Mouse (Mus musculus): ENCODE measurements around the gene Mpp5. TPM values are rescaled to one million over a fixed set of nuclear protein-coding genes. Genes with fewer than 3 reads are reported as not detected.

The Mpp5 gene
- polyA plus RNA-seq, 1 experiment: not detected

DNA sequence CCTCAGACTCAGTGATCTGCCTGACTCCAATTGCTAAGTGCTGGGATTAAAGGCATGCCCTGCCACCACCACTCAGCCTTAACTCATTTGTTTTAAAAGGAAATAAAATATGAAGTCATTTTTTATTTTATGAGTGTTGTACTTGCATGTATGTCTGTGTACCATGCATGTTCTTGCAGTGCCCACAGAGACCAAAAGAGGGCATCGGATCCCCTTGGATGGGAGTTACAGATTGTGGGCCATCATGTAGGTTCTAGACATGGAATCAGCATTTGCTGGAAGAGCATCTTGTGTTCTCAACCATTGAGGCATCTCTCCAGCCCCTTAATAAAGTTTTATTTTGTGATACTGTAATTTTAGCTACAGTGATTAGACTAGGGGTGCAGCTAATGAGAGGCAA is 116.7 kb downstream of the Mpp5 start:
- TF ChIP-seq POLR2A (IDR thresholded peaks at IDR 0.05; ENCODE audit: insufficient read depth, low read depth, low read length): no peak
- no peak overlapping the region for H3K27ac ChIP-seq (ENCODE audit: insufficient read depth, low read depth, low read length)
- H3K4me3 ChIP-seq (ENCODE audit: insufficient read depth, low read depth, low read length): no peak overlapping the region
- no peaks in the 10 kb centered on the region for H3K4me1 ChIP-seq (ENCODE audit: control insufficient read depth, insufficient read depth, low read length)
- 95% methylated on average over 1 of the region's 1 CpGs for WGBS

DNA sequence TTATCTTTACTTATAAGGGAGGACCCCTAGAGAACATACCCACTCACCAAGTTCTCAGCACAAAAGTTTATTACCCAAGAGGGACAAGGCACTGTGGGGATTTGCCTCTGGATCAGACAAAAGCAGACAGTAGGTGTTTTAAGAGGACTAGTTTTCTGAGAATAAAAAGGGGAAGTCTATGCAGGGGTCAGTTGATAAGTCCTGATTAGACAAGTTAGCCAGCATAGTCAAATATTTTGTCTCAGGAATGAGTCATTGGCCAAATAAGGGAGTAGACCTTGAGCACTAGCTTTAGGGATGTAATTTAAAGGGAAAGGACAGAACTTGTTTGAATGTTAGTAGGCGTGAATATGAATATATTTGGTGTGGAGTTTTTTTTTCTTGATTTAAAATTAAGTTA is 119.4 kb downstream of the Mpp5 start:
- H3K4me1 ChIP-seq (ENCODE audit: control insufficient read depth, insufficient read depth, low read length): no peaks in the 10 kb centered on the region
- no peak for TF ChIP-seq POLR2A (IDR thresholded peaks at IDR 0.05; ENCODE audit: insufficient read depth, low read depth, low read length)
- TF ChIP-seq CTCF (IDR thresholded peaks at IDR 0.05; ENCODE audit: insufficient read depth, low read depth, low read length): no peak
- WGBS: 89% methylated on average over 1 of the region's 1 CpGs
- no peak overlapping the region for H3K4me3 ChIP-seq (ENCODE audit: insufficient read depth, low read depth, low read length)
- no peak overlapping the region for H3K27ac ChIP-seq (ENCODE audit: insufficient read depth, low read depth, low read length)

DNA sequence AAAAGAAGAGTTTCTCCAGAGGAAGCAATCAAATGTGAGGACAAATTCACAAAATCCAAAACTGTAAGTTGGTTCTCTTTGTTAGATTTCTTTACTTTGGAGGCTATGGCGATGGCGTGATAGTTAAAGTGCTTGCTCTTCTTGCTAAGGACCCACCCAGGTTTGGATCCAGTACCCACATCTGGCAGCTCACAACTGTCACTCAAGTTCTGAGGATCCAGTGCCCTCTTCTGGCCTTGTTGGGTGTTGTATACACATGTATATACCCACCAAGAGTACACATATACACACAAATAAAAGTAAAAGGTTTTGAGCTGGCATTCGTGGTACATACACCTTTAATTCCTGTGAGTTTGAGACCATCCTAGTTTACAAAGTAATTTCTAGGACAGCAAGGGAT is 125.9 kb downstream of the Mpp5 start:
- Histone ChIP-seq H3K4me1 (ENCODE audit: control insufficient read depth, insufficient read depth, low read length) (no peaks in the 10 kb centered on the region), H3K4me3 (ENCODE audit: insufficient read depth, low read depth, low read length) (no peak overlapping the region), H3K27ac (ENCODE audit: insufficient read depth, low read depth, low read length) (no peak overlapping the region)
- 97% methylated on average over 3 of the region's 3 CpGs for WGBS
- TF ChIP-seq CTCF (IDR thresholded peaks at IDR 0.05; ENCODE audit: insufficient read depth, low read depth, low read length) (no peak), POLR2A (IDR thresholded peaks at IDR 0.05; ENCODE audit: insufficient read depth, low read depth, low read length) (no peak)

DNA sequence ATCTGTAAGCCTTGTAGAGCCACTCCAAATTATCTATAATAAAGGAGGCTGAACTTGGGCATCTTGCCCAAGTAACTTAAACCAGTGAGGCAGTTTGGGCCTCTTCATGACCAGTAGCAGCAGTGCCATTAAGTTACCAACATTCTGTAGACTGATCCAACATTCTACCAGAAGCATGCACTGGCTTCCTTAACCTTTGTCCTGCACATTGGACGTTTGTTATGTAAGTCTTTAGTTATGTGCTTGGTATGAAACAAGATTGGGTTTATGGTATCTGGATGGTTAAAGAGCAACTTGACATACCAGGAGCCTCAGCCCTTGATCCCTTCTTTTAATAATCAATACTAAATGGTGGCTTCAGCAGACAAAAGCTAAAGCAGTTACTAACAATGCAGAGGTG is 141.4 kb downstream of the Mpp5 start:
- Histone ChIP-seq H3K4me1 (ENCODE audit: control insufficient read depth, insufficient read depth, low read length) (no peaks in the 10 kb centered on the region), H3K27ac (ENCODE audit: insufficient read depth, low read depth, low read length) (no peak overlapping the region), H3K4me3 (ENCODE audit: insufficient read depth, low read depth, low read length) (no peak overlapping the region)
- WGBS: 66% methylated on average over 1 of the region's 1 CpGs
- TF ChIP-seq CTCF (IDR thresholded peaks at IDR 0.05; ENCODE audit: insufficient read depth, low read depth, low read length) (no peak), POLR2A (IDR thresholded peaks at IDR 0.05; ENCODE audit: insufficient read depth, low read depth, low read length) (no peak)

Other genes with a start within 250 kb of the Mpp5 start
- not detected in 2 replicates for gene Fam71d, start 57.4 kb upstream of the Mpp5 start, polyA plus RNA-seq (2012; ENCODE audit: insufficient read depth, insufficient read length, low replicate concordance, missing spikeins)
- gene Atp6v1d, start 112.7 kb downstream of the Mpp5 start, polyA plus RNA-seq (2012; ENCODE audit: insufficient read depth, insufficient read length, low replicate concordance, missing spikeins): not detected in 2 replicates
- not detected in 2 replicates for gene Eif2s1, start 112.9 kb downstream of the Mpp5 start, polyA plus RNA-seq (2012; ENCODE audit: insufficient read depth, insufficient read length, low replicate concordance, missing spikeins)
- gene Plek2, start 158.1 kb downstream of the Mpp5 start, polyA plus RNA-seq (2012; ENCODE audit: insufficient read depth, insufficient read length, low replicate concordance, missing spikeins): not detected in 2 replicates

All from olfactory bulb, adult 2 months (tissue).